Mouse (Mus musculus) neural tube, embryonic 15.5 days (tissue): ENCODE measurements around the gene Phactr2. TPM values are rescaled to one million over a fixed set of nuclear protein-coding genes. Genes with fewer than 3 reads are reported as not detected.

Source experiments
- ATAC-seq: fragments of 200-750 bp; cut with Nextera tagmentation; 2 replicates; pipeline ENCODE4 v1.8.0; 2017; ENCODE audit warnings: mild to moderate bottlenecking, moderate TSS enrichment, moderate library complexity; ENCODE audit not compliant: low FRiP score
- H3K27ac ChIP-seq: fragments of 300-500 bp; sonication (generic); replicated peaks from 2 replicates; pipeline ENCODE4 v1.5.1; 2015; ENCODE audit warnings: mild to moderate bottlenecking, inconsistent platforms
- H3K27me3 ChIP-seq: fragments of 300-500 bp; sonication (generic); replicated peaks from 2 replicates; pipeline ENCODE4 v1.6.1; 2015; ENCODE audit warnings: inconsistent platforms
- H3K36me3 ChIP-seq: fragments of 300-500 bp; sonication (generic); 2 replicates; pipeline ENCODE4 v1.6.1; 2015; ENCODE audit warnings: inconsistent platforms
- H3K4me1 ChIP-seq: fragments of 300-500 bp; sonication (generic); 2 replicates; pipeline ENCODE4 v1.6.1; 2015; ENCODE audit warnings: inconsistent platforms
- H3K4me2 ChIP-seq: fragments of 300-500 bp; sonication (generic); 2 replicates; pipeline ENCODE4 v1.6.1; 2015; ENCODE audit warnings: inconsistent platforms, mild to moderate bottlenecking, moderate library complexity
- H3K4me3 ChIP-seq: fragments of 300-500 bp; sonication (generic); replicated peaks from 2 replicates; pipeline ENCODE4 v1.5.1; 2015; ENCODE audit warnings: mild to moderate bottlenecking, inconsistent platforms
- H3K9ac ChIP-seq: fragments of 300-500 bp; sonication (generic); replicated peaks from 2 replicates; pipeline ENCODE4 v1.6.1; 2015; ENCODE audit warnings: mild to moderate bottlenecking, inconsistent platforms
- H3K9me3 ChIP-seq: fragments of 300-500 bp; sonication (generic); replicated peaks from 2 replicates; pipeline ENCODE4 v1.6.1; 2016; ENCODE audit warnings: inconsistent platforms
- WGBS: fragments of 180-500 bp; shearing (Covaris S2); methylation state at CpG from one replicate; pipeline ENCODE4 v1.1.7; 2015; ENCODE audit warnings: mixed read lengths; 5-methylcytosine and 5-hydroxymethylcytosine counted together
- polyA plus RNA-seq: library from polyadenylated mRNA; unstranded; fragments of >200 nt; fragmentation: Nextera tagmentation; extraction: Ambion mirVana; gene quantifications from 2 replicates; pipeline ENCODE4 v1.2.1, GENCODE M21; 2015

Phactr2 gene
- polyA plus RNA-seq, 1 experiment from 2014 or later: 8.1 TPM

DNA sequence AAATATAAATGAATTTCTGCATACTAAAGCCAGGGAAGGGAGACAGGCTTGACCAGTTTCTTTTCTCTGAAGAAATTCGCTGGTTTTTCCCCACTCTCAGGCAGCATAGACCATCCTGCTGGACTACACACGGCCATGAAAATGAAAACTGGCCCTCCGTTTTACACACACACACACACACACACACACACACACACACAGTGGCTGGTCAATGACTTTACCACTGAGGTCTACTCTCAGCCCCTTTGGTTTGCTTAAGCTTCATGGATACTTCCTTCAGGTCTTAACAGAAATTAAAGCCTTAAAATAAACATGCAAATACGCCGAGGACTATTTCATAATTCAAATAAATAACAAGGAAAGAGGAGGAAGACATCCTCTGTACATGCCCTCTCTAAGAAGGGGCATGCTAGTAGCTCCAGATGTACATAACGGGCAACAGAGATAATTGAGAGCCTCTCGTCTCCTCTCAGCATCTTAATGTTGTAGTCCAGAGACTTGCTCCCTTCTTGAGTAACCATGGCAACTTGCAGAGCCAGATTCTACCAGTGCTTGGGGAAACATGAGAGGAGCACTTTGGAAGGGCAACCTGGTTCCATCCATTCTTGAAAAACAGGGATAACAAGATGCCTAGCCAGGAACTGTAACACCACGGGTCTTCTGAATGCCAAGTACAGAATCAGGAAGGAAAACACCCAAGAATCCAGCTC lies 184.8 kb downstream of the Phactr2 start:
- H3K9me3 ChIP-seq: no peaks in the 10 kb centered on the region
- WGBS: 78% methylated on average over 8 of the region's 8 CpGs
- H3K4me2 ChIP-seq: no peak overlapping the region
- no peaks in the 10 kb centered on the region for H3K36me3 ChIP-seq
- H3K27me3 ChIP-seq: no peaks in the 10 kb centered on the region
- no peak for ATAC-seq
- H3K9ac ChIP-seq: no peak overlapping the region
- H3K27ac ChIP-seq: no peak overlapping the region
- H3K4me3 ChIP-seq: no peak overlapping the region
- 0 out of 2 replicates have a peak, but pooled peaks cover 5% of the 10 kb centered on the region for H3K4me1 ChIP-seq

DNA sequence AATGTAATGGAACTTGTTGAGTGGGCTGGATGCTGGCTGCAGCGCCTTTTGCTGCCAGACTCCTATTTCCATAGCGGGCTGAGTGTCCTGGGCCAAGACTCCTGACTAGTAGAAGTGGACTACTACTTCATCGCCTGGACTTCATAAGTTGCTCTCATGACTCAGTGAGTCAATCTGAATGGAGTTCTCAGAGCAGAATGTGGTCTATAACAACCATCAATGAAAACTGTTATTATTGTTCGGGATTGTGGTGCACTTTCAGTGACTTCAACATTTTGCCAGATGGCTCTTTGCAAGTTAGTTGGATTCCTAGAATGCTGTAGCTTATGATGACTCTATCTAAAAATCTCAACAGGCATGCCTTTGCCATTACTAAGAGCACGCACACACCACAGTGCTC lies 185.9 kb downstream of the Phactr2 start:
- 96% methylated on average over 5 of the region's 5 CpGs for WGBS

DNA sequence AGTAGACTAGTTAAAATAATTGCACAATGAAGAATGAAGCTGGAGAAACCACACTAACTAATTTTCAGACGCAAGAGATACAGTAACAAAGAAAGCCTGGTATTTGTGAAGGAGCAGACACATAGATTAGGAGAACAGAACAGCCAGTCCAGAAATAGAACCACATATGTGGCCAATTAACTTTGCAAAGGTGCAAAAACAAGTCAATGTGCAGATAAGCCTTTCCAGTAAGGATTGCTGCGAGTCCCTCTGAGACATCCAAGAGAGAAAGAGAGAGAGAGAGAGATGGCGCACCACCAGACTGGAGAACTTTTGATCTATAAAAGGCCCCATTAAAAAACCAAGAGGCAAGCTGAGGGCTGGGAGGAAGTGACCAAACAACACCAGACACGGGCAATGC lies 190.8 kb downstream of the Phactr2 start:
- no peak for ATAC-seq
- no peaks in the 10 kb centered on the region for H3K4me1 ChIP-seq
- H3K27me3 ChIP-seq: no peaks in the 10 kb centered on the region
- H3K27ac ChIP-seq: no peak overlapping the region
- no peaks in the 10 kb centered on the region for H3K9me3 ChIP-seq
- 85% methylated on average over 4 of the region's 4 CpGs for WGBS
- no peak overlapping the region for H3K9ac ChIP-seq
- H3K4me3 ChIP-seq: no peak overlapping the region
- H3K4me2 ChIP-seq: no peak overlapping the region
- H3K36me3 ChIP-seq: no peaks in the 10 kb centered on the region

More for the DNA sequence above, 185.9 kb downstream of the Phactr2 start:
- Histone ChIP-seq H3K27me3 (no peaks in the 10 kb centered on the region), H3K36me3 (no peaks in the 10 kb centered on the region), H3K9me3 (no peaks in the 10 kb centered on the region), H3K27ac (no peak overlapping the region), H3K9ac (no peak overlapping the region), H3K4me2 (no peak overlapping the region), H3K4me1 (0 out of 2 replicates have a peak, but pooled peaks cover 5% of the 10 kb centered on the region), H3K4me3 (no peak overlapping the region)
- ATAC-seq: no peak

DNA sequence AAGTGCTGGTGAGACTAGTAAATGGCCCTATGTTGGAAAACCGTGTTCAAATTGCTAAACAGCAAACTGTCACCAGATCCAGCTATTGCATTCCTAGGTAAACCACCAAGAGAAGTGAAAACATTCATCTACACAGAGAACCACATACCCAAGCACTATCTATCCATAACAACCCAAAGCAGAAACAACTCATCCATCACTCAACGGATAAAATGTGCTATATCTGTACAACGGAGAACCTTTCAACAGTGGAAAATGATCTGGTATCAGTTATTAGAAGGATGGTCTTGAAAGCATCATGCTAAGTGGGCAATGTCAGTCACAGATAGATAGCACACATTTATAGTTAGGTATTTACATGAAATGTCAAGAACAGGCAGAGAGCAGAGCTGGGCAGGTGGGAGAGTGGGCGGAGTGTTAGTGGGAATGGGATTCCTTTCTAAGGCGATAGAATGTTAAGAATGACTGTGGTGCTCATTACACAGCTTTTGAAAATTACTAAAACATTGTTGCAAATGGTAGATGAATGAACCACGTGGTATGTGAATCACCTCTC lies 193.8 kb downstream of the Phactr2 start:
- H3K4me2 ChIP-seq: no peak overlapping the region
- H3K27me3 ChIP-seq: no peaks in the 10 kb centered on the region
- no peak overlapping the region for H3K4me3 ChIP-seq
- no peak overlapping the region for H3K27ac ChIP-seq
- H3K9ac ChIP-seq: no peak overlapping the region
- no peaks in the 10 kb centered on the region for H3K9me3 ChIP-seq
- no peaks in the 10 kb centered on the region for H3K36me3 ChIP-seq
- H3K4me1 ChIP-seq: no peaks in the 10 kb centered on the region
- whole genome bisulfite sequencing: 84% methylated on average over 6 of the region's 6 CpGs
- no peak for ATAC-seq

DNA sequence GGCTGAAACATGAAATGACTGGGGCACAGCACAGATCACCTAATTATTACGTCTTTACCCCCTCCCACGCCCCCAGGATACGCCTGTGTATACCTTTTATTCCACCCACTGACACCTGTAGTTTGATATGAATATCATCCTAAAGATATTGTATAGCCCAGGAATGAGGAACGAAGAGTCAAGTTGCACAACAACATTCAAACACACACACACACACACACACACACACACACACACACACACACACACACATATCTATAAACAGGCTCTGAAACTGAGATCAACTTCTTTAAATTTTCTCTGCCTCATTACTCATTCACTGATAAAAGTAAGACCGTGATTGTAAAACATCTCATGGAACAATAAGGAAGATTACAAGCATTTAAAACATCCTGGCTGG lies 197.9 kb downstream of the Phactr2 start:
- no peaks in the 10 kb centered on the region for H3K27me3 ChIP-seq
- no peaks in the 10 kb centered on the region for H3K36me3 ChIP-seq
- no peaks in the 10 kb centered on the region for H3K4me1 ChIP-seq
- 87% methylated on average over 5 of the region's 5 CpGs for WGBS
- ATAC-seq: no peak
- no peak overlapping the region for H3K27ac ChIP-seq
- H3K4me2 ChIP-seq: no peak overlapping the region
- no peaks in the 10 kb centered on the region for H3K9me3 ChIP-seq
- H3K9ac ChIP-seq: no peak overlapping the region
- H3K4me3 ChIP-seq: no peak overlapping the region

DNA sequence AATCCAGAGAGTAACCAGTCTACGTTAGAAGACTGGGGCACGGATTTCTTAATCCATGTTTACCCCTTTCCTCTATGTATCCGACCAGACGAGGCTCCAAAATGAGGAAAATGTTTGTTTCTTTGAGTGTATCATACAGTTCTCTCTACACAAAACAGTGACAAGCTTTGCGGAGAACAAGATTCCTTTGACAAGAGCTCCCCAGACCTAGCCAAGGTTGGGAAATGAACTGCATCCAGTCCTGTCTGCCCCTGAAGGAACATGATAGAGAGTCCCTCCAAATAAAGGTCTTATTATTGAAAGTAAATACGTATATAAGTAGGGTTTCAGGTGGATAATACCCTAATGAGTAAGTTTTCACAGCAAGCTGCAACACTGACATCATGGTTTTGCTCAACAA lies 199.1 kb downstream of the Phactr2 start:
- ATAC-seq: no peak
- Histone ChIP-seq H3K9me3 (no peaks in the 10 kb centered on the region), H3K4me1 (no peaks in the 10 kb centered on the region), H3K4me2 (no peak overlapping the region), H3K36me3 (no peaks in the 10 kb centered on the region), H3K9ac (no peak overlapping the region), H3K4me3 (no peak overlapping the region), H3K27ac (no peak overlapping the region), H3K27me3 (no peaks in the 10 kb centered on the region)
- WGBS: 92% methylated on average over 6 of the region's 6 CpGs

DNA sequence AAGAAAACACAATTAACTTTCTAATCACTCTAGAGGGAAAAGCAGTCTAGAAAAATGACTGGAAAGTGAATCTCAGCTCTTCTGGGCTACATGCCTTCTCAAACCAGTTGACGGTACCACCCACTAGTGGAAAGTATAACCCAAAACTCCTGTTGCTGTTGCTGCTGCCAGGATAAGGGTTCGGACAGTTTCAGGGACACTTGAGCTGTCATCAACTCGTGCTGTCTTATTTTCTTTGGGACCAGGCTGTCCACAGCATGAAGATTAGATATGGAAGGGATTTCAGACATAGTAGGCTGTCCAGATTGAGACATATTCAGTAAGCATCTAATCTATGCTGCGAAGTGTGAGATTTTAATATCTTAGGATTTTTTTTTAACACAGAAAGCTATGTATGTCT lies 199.5 kb downstream of the Phactr2 start:
- H3K4me1 ChIP-seq: no peaks in the 10 kb centered on the region
- H3K27ac ChIP-seq: no peak overlapping the region
- no peak for ATAC-seq
- 93% methylated on average over 4 of the region's 4 CpGs for WGBS
- no peaks in the 10 kb centered on the region for H3K9me3 ChIP-seq
- no peak overlapping the region for H3K4me3 ChIP-seq
- H3K27me3 ChIP-seq: no peaks in the 10 kb centered on the region
- H3K9ac ChIP-seq: no peak overlapping the region
- no peaks in the 10 kb centered on the region for H3K36me3 ChIP-seq
- no peak overlapping the region for H3K4me2 ChIP-seq

DNA sequence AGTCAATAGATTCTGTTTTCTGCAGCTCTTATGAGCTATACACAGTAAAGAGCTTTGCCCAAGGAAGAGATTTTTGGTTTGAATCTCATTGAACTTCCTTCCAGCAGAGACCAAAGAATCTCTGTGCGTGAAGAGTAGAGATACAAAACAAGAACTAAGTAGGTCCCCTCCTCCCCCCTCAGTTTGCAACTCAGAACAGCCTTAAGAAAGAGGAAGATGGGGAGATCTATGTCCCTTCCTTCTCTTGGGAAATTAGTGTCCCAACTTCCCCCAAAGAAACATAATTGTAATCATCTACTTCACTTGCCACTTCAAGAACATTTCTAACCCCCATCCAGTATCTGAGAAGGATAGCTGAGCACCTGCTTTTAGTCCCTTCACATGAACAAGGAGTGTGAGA lies 200.5 kb downstream of the Phactr2 start:
- Histone ChIP-seq H3K4me3 (no peak overlapping the region), H3K27ac (no peak overlapping the region), H3K36me3 (no peaks in the 10 kb centered on the region), H3K4me2 (no peak overlapping the region), H3K9me3 (no peaks in the 10 kb centered on the region), H3K27me3 (no peaks in the 10 kb centered on the region), H3K9ac (no peak overlapping the region), H3K4me1 (no peaks in the 10 kb centered on the region)
- ATAC-seq: no peak
- WGBS: 93% methylated on average over 1 of the region's 1 CpGs

DNA sequence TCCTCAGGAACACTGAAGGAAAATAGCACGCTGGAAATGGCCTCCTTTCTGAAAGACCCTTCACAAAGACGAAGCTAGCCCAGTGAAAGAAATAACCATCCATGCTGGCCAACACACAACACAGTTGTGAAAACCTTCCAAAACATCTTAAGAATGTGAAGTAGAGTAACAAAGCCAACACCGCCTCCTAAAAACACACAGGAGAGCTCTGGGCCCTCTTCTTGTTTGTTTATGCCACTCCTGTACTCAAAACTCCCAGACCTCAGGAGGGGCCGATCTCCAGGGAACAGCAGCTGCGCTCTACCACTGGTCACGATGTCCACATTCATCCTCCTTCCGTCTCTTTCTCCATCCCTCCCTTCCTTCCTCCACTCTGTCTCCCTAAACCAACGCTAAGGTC lies 202.5 kb downstream of the Phactr2 start:
- 89% methylated on average over 8 of the region's 8 CpGs for WGBS
- no peak overlapping the region for H3K9ac ChIP-seq
- no peaks in the 10 kb centered on the region for H3K27me3 ChIP-seq
- no peaks in the 10 kb centered on the region for H3K9me3 ChIP-seq
- ATAC-seq: no peak
- no peaks in the 10 kb centered on the region for H3K36me3 ChIP-seq
- no peaks in the 10 kb centered on the region for H3K4me1 ChIP-seq
- no peak overlapping the region for H3K4me3 ChIP-seq
- no peak overlapping the region for H3K27ac ChIP-seq
- H3K4me2 ChIP-seq: no peak overlapping the region

DNA sequence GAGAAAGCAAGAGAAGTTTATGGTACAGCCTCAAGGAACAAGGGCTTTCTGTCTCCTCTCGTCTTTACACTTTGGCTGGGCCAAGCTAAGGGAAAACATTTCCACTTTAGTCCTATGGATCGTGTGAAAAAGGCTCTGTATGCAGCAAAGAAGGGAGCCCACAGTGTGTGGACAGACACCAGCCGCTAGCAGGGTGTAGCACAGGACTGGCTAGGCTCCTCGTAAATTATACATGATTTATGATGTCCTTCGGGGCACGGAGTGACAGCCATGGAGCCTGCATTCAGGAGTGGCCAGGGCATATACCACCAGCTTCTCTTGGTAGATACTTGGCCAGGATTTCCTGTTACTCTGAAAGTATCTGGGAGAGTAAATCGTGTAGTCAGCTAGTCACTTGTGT lies 203.1 kb downstream of the Phactr2 start:
- Histone ChIP-seq H3K9ac (no peak overlapping the region), H3K27me3 (no peaks in the 10 kb centered on the region), H3K27ac (no peak overlapping the region), H3K4me2 (no peak overlapping the region), H3K36me3 (no peaks in the 10 kb centered on the region), H3K4me3 (no peak overlapping the region), H3K4me1 (no peaks in the 10 kb centered on the region), H3K9me3 (no peaks in the 10 kb centered on the region)
- no peak for ATAC-seq
- WGBS: 54% methylated on average over 7 of the region's 7 CpGs

DNA sequence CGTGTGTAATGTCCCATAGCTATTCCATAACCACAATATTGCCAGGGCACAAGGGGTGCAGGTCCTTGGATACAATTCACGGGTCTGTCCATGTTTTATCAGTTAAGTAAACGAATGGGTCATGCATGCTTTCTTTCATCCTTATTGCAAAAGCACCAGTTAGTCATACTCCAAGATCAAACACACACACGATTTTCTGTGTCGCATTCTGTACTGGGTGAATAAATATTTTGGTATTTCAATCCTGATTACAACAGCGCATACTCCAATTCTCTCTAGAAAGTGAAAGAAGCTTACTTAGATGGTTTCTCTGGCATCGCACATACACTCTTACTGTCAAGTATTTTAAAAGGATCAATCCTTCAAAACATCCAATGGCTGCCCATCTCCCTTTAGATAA lies 203.9 kb downstream of the Phactr2 start:
- H3K9ac ChIP-seq: no peak overlapping the region
- 91% methylated on average over 7 of the region's 7 CpGs for WGBS
- H3K4me2 ChIP-seq: no peak overlapping the region
- no peaks in the 10 kb centered on the region for H3K4me1 ChIP-seq
- no peak overlapping the region for H3K27ac ChIP-seq
- no peaks in the 10 kb centered on the region for H3K9me3 ChIP-seq
- no peaks in the 10 kb centered on the region for H3K36me3 ChIP-seq
- no peak overlapping the region for H3K4me3 ChIP-seq
- H3K27me3 ChIP-seq: no peaks in the 10 kb centered on the region
- no peak for ATAC-seq

DNA sequence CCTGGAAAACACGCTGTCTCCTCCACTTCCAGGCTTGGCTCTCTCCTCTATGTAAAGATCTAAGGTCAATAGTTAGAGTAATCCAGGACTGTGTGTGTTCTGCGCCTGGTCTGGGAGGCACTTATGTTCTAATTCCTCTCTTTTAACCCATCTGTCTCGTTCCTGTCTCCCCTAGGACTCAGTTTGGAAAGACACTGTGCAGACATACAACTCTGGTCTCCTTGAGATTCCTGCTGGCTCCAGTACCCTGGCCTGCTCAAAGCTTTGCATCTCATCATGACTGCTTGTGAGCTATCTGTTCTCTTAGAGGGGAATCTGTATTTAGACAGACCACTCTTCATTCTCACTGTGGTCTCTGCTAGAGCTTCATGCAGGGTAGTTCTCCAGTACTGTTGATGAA lies 215.0 kb downstream of the Phactr2 start:
- H3K36me3 ChIP-seq: no peaks in the 10 kb centered on the region
- no peak overlapping the region for H3K4me2 ChIP-seq
- H3K4me3 ChIP-seq: no peak overlapping the region
- no peak overlapping the region for H3K9ac ChIP-seq
- no peak for ATAC-seq
- no peaks in the 10 kb centered on the region for H3K9me3 ChIP-seq
- no peaks in the 10 kb centered on the region for H3K4me1 ChIP-seq
- no peaks in the 10 kb centered on the region for H3K27me3 ChIP-seq
- no peak overlapping the region for H3K27ac ChIP-seq
- 92% methylated on average over 3 of the region's 3 CpGs for WGBS
